Mouse (Mus musculus): ENCODE data around the gene Cep350.

Cep350 gene

GRCm38 (mm10) chr1:155809706-155810442, 163.2 kb downstream of the Cep350 start:
- DNase-seq (ENCODE audit: low spot score in 2 of 2) = no peak

GRCm38 (mm10) chr1:155808261-155808660, 164.8 kb downstream of the Cep350 start:
- DNase-seq (ENCODE audit: low spot score in 2 of 2) = no peak

GRCm38 (mm10) chr1:155805607-155806006, 167.4 kb downstream of the Cep350 start:
- no peak for DNase-seq (ENCODE audit: low spot score in 2 of 2)

- DNase-seq (ENCODE audit: low spot score in 2 of 2) = no peak
Observed at GRCm38 (mm10) chr1:155801014-155801991, 171.8 kb downstream of the Cep350 start.

- DNase-seq (ENCODE audit: low spot score in 2 of 2) = no peak
Observed at GRCm38 (mm10) chr1:155798000-155798399, 175.1 kb downstream of the Cep350 start.

GRCm38 (mm10) chr1:155797425-155797824, 175.6 kb downstream of the Cep350 start:
- no peak for DNase-seq (ENCODE audit: low spot score in 2 of 2)

- DNase-seq (ENCODE audit: low spot score in 2 of 2) = no peak
Observed at GRCm38 (mm10) chr1:155796757-155797405, 176.2 kb downstream of the Cep350 start.

GRCm38 (mm10) chr1:155795791-155796233, 177.2 kb downstream of the Cep350 start:
- no peak for DNase-seq (ENCODE audit: low spot score in 2 of 2)
